Mouse (Mus musculus) C2C12 (cell line): ENCODE measurements around the gene Lrrc36.

ENCODE experiments used
- CEBPB ChIP-seq: IDR thresholded peaks from one replicate; pipeline ENCODE4 v1.6.1; 2011; ENCODE audit warnings: low read depth, mild to moderate bottlenecking, control low read depth, moderate library complexity
- CTCF ChIP-seq: IDR thresholded peaks from one replicate; pipeline ENCODE4 v1.5.1; 2011; ENCODE audit not compliant: control insufficient read depth, insufficient read depth, insufficient read length
- FOSL1 ChIP-seq: IDR thresholded peaks from one replicate; pipeline ENCODE4 v1.8.0; 2011; ENCODE audit warnings: mild to moderate bottlenecking, low read length; ENCODE audit not compliant: poor library complexity, insufficient read depth, severe bottlenecking
- MAX ChIP-seq: IDR thresholded peaks from one replicate; pipeline ENCODE4 v1.6.1; 2011; ENCODE audit warnings: mild to moderate bottlenecking, control low read depth
- MYOD1 ChIP-seq: IDR thresholded peaks from one replicate; pipeline ENCODE4 v1.6.1; 2011; ENCODE audit warnings: low read depth; ENCODE audit not compliant: control insufficient read depth, insufficient read length
- MYOG ChIP-seq: IDR thresholded peaks from one replicate; pipeline ENCODE4 v1.6.1; 2011; ENCODE audit not compliant: control insufficient read depth, insufficient read length; ENCODE audit errors: extremely low read depth
- USF1 ChIP-seq: IDR thresholded peaks from one replicate; pipeline ENCODE4 v1.6.1; 2011; ENCODE audit warnings: low read depth, mild to moderate bottlenecking, control low read depth, moderate library complexity

- TF ChIP-seq MYOG (no peak), CTCF (no peak), USF1 (no peak), MAX (no peak), CEBPB (no peak), FOSL1 (no peak), MYOD1 (no peak)
Measured at GRCm38 (mm10) chr8:105476161-105476560, 62.8 kb downstream of the Lrrc36 start.
